Mouse (Mus musculus): ENCODE data around the gene Mex3a. TPM values are rescaled to one million over a fixed set of nuclear protein-coding genes. Genes with fewer than 3 reads are reported as not detected.

Mex3a gene
- polyA plus RNA-seq, 1 experiment = 1.0 TPM

GRCm38 (mm10) chr3:88505765-88506164 lies 26.4 kb upstream of the Mex3a start:
- Histone ChIP-seq H3K4me3 (ENCODE audit: extremely low read depth, insufficient read depth, insufficient read length) (no peak overlapping the region), H3K36me3 (ENCODE audit: control insufficient read depth, insufficient read depth, low read length) (no peaks in the 10 kb centered on the region), H3K4me1 (ENCODE audit: control insufficient read depth, insufficient read depth, insufficient read length) (peaks cover 27% of the 10 kb centered on the region), H3K27ac (ENCODE audit: insufficient read depth, low read length) (no peak overlapping the region), H3K27me3 (ENCODE audit: control insufficient read depth, insufficient read depth, low read length) (peaks cover 6% of the 10 kb centered on the region; the same call in 1 of the 2 replicates)
- 76% methylated on average over 7 of the region's 7 CpGs for WGBS
- DNase-seq (ENCODE audit: low read depth in 1 of 2, low spot score in 2 of 2) = no peak
- TF ChIP-seq CTCF (IDR thresholded peaks at IDR 0.05; ENCODE audit: extremely low read depth, insufficient read depth, insufficient read length, insufficient replicate concordance) (no peak), POLR2A (IDR thresholded peaks at IDR 0.05; ENCODE audit: low read depth, low read length) (no peak)

DNA sequence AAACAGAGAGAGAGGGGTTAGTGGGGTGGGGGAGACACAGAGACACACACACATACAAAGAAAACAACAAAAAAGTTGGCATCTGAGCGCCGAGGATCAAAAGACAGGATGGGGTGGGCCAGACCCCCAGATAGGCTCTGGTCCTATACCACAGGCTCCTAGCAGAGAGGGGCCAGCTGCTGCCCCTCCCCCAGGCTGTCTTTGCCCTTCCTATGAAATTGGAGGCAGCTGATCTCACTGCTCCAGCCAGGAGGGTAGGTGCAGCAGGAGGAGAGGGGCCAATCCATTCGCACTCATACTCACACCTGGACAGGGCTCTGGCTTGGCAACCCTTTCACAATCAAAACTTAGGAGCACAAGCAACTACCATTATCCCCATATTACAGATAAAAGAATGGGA lies 22.9 kb upstream of the Mex3a start:
- TF ChIP-seq CTCF (IDR thresholded peaks at IDR 0.05; ENCODE audit: extremely low read depth, insufficient read depth, insufficient read length, insufficient replicate concordance) = no peak
- no peak for TF ChIP-seq POLR2A (IDR thresholded peaks at IDR 0.05; ENCODE audit: low read depth, low read length)
- H3K27me3 ChIP-seq (ENCODE audit: control insufficient read depth, insufficient read depth, low read length) = no peaks in the 10 kb centered on the region
- WGBS = 42% methylated on average over 3 of the region's 3 CpGs
- no peak overlapping the region for H3K4me3 ChIP-seq (ENCODE audit: extremely low read depth, insufficient read depth, insufficient read length)
- DNase-seq (ENCODE audit: low read depth in 1 of 2, low spot score in 2 of 2) = no peak
- H3K27ac ChIP-seq (ENCODE audit: insufficient read depth, low read length) = peak overlapping the region; percentile 84
- no peaks in the 10 kb centered on the region for H3K36me3 ChIP-seq (ENCODE audit: control insufficient read depth, insufficient read depth, low read length)
- peaks cover 38% of the 10 kb centered on the region; the same call in 1 of the 2 replicates for H3K4me1 ChIP-seq (ENCODE audit: control insufficient read depth, insufficient read depth, insufficient read length)

DNA sequence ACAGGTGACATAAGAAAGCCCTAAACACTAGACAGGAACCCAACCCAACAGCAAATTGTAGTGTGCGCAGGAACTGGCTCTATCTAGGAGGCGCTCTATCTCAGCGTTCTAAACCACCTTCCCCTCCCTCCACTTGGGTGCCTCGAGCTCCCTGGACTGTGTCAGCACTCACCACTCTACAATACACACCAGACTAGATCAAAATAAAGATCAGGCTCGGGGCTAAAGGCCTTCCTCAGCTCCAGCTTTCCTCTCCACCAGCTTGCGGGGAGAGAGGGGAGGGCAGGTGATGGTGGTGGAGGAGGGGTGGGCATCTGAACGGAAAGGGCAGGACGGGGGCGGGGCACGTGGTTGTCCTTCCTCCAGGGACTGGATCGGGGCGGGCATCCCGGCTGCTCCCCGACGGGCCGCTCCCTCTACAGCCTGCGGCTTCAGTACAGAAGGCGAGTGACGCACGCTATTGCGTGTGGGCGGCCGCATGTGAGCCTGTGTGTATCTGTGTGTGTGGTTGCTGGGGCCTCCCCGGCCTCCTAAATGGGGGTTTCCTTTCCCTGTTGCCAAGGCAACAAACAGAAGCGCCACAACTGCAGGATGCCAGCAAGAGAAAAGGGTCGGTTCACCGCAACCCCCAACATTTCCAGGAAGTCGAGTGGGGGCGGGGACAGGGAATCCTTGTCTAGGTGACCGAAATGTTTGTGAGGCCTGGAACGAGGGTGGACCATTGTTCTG lies 22.3 kb upstream of the Mex3a start, which contains the start of gene Lmna:
Lmna (minus strand) TSS at position 265 of the 729 bp plus-strand sequence.
- Histone ChIP-seq H3K36me3 (ENCODE audit: control insufficient read depth, insufficient read depth, low read length) (no peaks in the 10 kb centered on the region), H3K27me3 (ENCODE audit: control insufficient read depth, insufficient read depth, low read length) (no peaks in the 10 kb centered on the region), H3K27ac (ENCODE audit: insufficient read depth, low read length) (peak within 1 kb of the TSS; percentile 84), H3K4me3 (ENCODE audit: extremely low read depth, insufficient read depth, insufficient read length) (peak within 1 kb of the TSS; percentile 51; the same call in 1 of the 2 replicates), H3K4me1 (ENCODE audit: control insufficient read depth, insufficient read depth, insufficient read length) (peaks cover 38% of the 10 kb centered on the region; the same call in 1 of the 2 replicates)
- DNase-seq (ENCODE audit: low read depth in 1 of 2, low spot score in 2 of 2) = peak; percentile 85 to 100
- WGBS = under 1% methylated on average over 31 of the region's 31 CpGs
- TF ChIP-seq CTCF (IDR thresholded peaks at IDR 0.05; ENCODE audit: extremely low read depth, insufficient read depth, insufficient read length, insufficient replicate concordance) (peak; percentile 36; the same call in 1 of the 2 replicates), POLR2A (IDR thresholded peaks at IDR 0.05; ENCODE audit: low read depth, low read length) (no peak)

DNA sequence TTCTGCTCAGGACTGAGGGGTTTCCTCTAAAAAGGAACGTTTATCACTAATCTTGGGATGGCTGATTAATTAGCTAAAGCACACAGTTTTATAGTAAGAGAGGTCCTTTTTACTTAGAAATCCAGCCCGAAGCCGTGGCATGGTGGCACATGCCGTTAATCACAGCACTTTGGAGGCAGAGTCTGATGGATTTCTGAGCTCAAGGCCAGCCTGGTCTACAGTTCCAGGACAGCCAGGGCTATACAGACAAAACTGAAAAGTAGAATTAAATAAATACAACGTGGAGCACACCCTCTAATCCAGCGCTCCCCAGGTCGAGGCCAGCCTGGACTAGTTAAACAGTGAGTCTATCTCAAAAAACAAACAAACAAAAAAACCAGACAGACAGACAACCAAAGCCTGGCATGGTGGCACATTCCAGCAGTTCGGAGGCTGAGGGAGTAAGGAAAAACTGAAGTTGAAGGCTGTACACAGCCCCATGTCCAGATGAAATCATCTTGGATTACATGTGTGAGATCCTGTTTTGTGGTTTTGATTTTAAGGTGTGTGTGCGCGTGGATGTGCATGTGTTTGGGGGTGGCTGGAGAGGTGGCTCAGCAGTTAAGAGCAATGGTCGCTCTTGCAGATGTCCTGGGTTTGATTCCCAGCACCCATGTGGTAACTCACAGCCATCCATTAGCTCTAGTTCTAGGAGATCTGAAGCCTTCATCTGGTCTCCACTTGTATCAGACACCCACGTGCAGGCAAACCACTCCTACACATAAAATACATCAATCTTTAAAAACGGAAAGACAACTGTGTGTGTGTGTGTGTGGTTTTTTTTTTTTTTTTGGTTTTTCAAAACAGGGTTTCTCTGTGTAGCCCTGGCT lies 21.5 kb upstream of the Mex3a start:
- H3K27ac ChIP-seq (ENCODE audit: insufficient read depth, low read length) = peak overlapping the region; percentile 41
- H3K4me1 ChIP-seq (ENCODE audit: control insufficient read depth, insufficient read depth, insufficient read length) = peaks cover 38% of the 10 kb centered on the region; the same call in 1 of the 2 replicates
- no peaks in the 10 kb centered on the region for H3K27me3 ChIP-seq (ENCODE audit: control insufficient read depth, insufficient read depth, low read length)
- DNase-seq (ENCODE audit: low read depth in 1 of 2, low spot score in 2 of 2) = no peak
- 36% methylated on average over 13 of the region's 13 CpGs for WGBS
- H3K36me3 ChIP-seq (ENCODE audit: control insufficient read depth, insufficient read depth, low read length) = no peaks in the 10 kb centered on the region
- TF ChIP-seq CTCF (IDR thresholded peaks at IDR 0.05; ENCODE audit: extremely low read depth, insufficient read depth, insufficient read length, insufficient replicate concordance) = no peak
- no peak for TF ChIP-seq POLR2A (IDR thresholded peaks at IDR 0.05; ENCODE audit: low read depth, low read length)
- peak overlapping the region; percentile 12; the same call in 1 of the 2 replicates for H3K4me3 ChIP-seq (ENCODE audit: extremely low read depth, insufficient read depth, insufficient read length)

DNA sequence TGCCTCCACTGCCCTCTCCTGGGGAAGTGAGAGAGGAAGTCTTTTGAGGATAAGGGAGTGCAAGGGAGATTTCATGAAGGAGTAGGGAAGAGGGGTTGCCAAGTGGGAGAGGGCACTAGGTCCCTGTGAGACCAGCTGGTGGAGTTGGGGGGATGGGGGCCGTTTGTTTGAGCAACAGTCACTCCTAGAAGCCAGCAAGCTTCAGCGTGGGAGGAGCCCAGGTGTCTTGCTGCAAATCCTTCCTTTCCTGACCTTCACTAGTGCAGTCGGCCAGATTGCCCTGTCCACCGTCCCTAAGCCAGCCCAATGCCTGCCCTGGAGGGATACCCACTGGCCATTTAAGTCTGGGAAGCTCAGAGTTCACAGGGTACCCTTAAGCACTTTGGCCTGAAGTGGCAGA lies 20.6 kb upstream of the Mex3a start:
- WGBS = 40% methylated on average over 4 of the region's 4 CpGs
- Histone ChIP-seq H3K4me1 (ENCODE audit: control insufficient read depth, insufficient read depth, insufficient read length) (peaks cover 38% of the 10 kb centered on the region; the same call in 1 of the 2 replicates), H3K27ac (ENCODE audit: insufficient read depth, low read length) (no peak overlapping the region), H3K4me3 (ENCODE audit: extremely low read depth, insufficient read depth, insufficient read length) (no peak overlapping the region), H3K36me3 (ENCODE audit: control insufficient read depth, insufficient read depth, low read length) (no peaks in the 10 kb centered on the region), H3K27me3 (ENCODE audit: control insufficient read depth, insufficient read depth, low read length) (no peaks in the 10 kb centered on the region)
- DNase-seq (ENCODE audit: low read depth in 1 of 2, low spot score in 2 of 2) = no peak
- TF ChIP-seq CTCF (IDR thresholded peaks at IDR 0.05; ENCODE audit: extremely low read depth, insufficient read depth, insufficient read length, insufficient replicate concordance) (no peak), POLR2A (IDR thresholded peaks at IDR 0.05; ENCODE audit: low read depth, low read length) (no peak)

DNA sequence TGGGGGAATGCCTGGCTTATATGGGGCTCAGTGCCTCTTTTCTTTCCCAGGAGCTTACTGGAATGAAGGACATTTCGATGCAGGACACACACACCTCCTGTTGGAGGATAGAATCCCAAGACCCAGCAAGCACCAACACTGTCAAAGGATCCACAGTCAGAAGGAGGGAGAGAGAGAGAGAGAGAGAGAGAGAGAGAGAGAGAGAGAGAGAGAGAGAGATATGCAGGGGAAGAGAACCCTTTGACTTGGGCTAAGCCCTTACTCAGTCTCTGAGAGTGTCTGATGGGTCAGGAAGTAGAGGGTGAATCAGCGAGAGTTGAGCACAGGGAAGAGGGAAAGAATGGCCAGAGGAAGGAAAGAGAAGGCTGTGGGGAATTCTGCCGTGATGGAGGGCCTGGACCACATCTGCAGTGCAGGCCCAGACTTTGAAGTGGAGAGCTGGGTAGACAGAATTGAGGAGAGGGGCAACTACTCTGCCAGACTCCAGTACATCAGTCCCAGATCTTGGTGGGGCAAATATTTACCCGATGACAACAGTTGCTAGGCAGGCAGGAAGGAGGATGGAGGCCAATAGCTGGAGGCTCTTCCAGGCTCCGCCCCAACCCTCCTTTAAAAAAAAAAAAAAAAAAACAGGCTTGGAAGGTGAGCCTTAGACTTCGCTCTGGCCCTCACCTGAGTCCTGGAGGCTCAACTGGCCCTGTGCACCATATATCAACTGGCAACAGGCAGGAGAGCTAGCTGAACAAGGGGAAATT lies 19.9 kb upstream of the Mex3a start:
- WGBS = 67% methylated on average over 6 of the region's 6 CpGs
- H3K27me3 ChIP-seq (ENCODE audit: control insufficient read depth, insufficient read depth, low read length) = no peaks in the 10 kb centered on the region
- peaks cover 38% of the 10 kb centered on the region; the same call in 1 of the 2 replicates for H3K4me1 ChIP-seq (ENCODE audit: control insufficient read depth, insufficient read depth, insufficient read length)
- no peaks in the 10 kb centered on the region for H3K36me3 ChIP-seq (ENCODE audit: control insufficient read depth, insufficient read depth, low read length)
- TF ChIP-seq CTCF (IDR thresholded peaks at IDR 0.05; ENCODE audit: extremely low read depth, insufficient read depth, insufficient read length, insufficient replicate concordance) (no peak), POLR2A (IDR thresholded peaks at IDR 0.05; ENCODE audit: low read depth, low read length) (no peak)
- H3K4me3 ChIP-seq (ENCODE audit: extremely low read depth, insufficient read depth, insufficient read length) = no peak overlapping the region
- DNase-seq (ENCODE audit: low read depth in 1 of 2, low spot score in 2 of 2) = no peak
- no peak overlapping the region for H3K27ac ChIP-seq (ENCODE audit: insufficient read depth, low read length)
